Mouse (Mus musculus): ENCODE results near the gene Cbs. TPM values are rescaled to one million over a fixed set of nuclear protein-coding genes. Genes with fewer than 3 reads are reported as not detected.

The Cbs gene
- polyA plus RNA-seq, 1 experiment: not detected

GRCm38 (mm10) chr17:31606424-31606823 is 30.6 kb downstream of the Cbs start:
- H3K27ac ChIP-seq (ENCODE audit: insufficient read depth, low read depth, low read length): no peak overlapping the region
- H3K4me3 ChIP-seq (ENCODE audit: insufficient read depth, low read depth, low read length): no peak overlapping the region
- 78% methylated on average over 7 of the region's 7 CpGs for WGBS
- TF ChIP-seq CTCF (IDR thresholded peaks at IDR 0.05; ENCODE audit: insufficient read depth, low read depth, low read length): no peak
- TF ChIP-seq POLR2A (IDR thresholded peaks at IDR 0.05; ENCODE audit: insufficient read depth, low read depth, low read length): no peak
- no peaks in the 10 kb centered on the region for H3K4me1 ChIP-seq (ENCODE audit: control insufficient read depth, insufficient read depth, low read length)

GRCm38 (mm10) chr17:31598593-31598992 is 38.4 kb downstream of the Cbs start:
- Histone ChIP-seq H3K4me1 (ENCODE audit: control insufficient read depth, insufficient read depth, low read length) (no peaks in the 10 kb centered on the region), H3K27ac (ENCODE audit: insufficient read depth, low read depth, low read length) (no peak overlapping the region), H3K4me3 (ENCODE audit: insufficient read depth, low read depth, low read length) (no peak overlapping the region)
- TF ChIP-seq CTCF (IDR thresholded peaks at IDR 0.05; ENCODE audit: insufficient read depth, low read depth, low read length) (no peak), POLR2A (IDR thresholded peaks at IDR 0.05; ENCODE audit: insufficient read depth, low read depth, low read length) (no peak)
- WGBS: 86% methylated on average over 8 of the region's 8 CpGs

GRCm38 (mm10) chr17:31597957-31598356 is 39.1 kb downstream of the Cbs start:
- H3K27ac ChIP-seq (ENCODE audit: insufficient read depth, low read depth, low read length): no peak overlapping the region
- H3K4me3 ChIP-seq (ENCODE audit: insufficient read depth, low read depth, low read length): no peak overlapping the region
- TF ChIP-seq POLR2A (IDR thresholded peaks at IDR 0.05; ENCODE audit: insufficient read depth, low read depth, low read length) (no peak), CTCF (IDR thresholded peaks at IDR 0.05; ENCODE audit: insufficient read depth, low read depth, low read length) (no peak)
- H3K4me1 ChIP-seq (ENCODE audit: control insufficient read depth, insufficient read depth, low read length): no peaks in the 10 kb centered on the region
- 93% methylated on average over 9 of the region's 9 CpGs for WGBS

- 62% methylated on average over 5 of the region's 5 CpGs for WGBS
- H3K27ac ChIP-seq (ENCODE audit: insufficient read depth, low read depth, low read length): no peak overlapping the region
- no peaks in the 10 kb centered on the region for H3K4me1 ChIP-seq (ENCODE audit: control insufficient read depth, insufficient read depth, low read length)
- no peak overlapping the region for H3K4me3 ChIP-seq (ENCODE audit: insufficient read depth, low read depth, low read length)
- TF ChIP-seq CTCF (IDR thresholded peaks at IDR 0.05; ENCODE audit: insufficient read depth, low read depth, low read length) (no peak), POLR2A (IDR thresholded peaks at IDR 0.05; ENCODE audit: insufficient read depth, low read depth, low read length) (no peak)
Measured at GRCm38 (mm10) chr17:31595077-31595476, 42.0 kb downstream of the Cbs start.

- WGBS: 79% methylated on average over 7 of the region's 7 CpGs
- no peak overlapping the region for H3K4me3 ChIP-seq (ENCODE audit: insufficient read depth, low read depth, low read length)
- no peaks in the 10 kb centered on the region for H3K4me1 ChIP-seq (ENCODE audit: control insufficient read depth, insufficient read depth, low read length)
- no peak for TF ChIP-seq CTCF (IDR thresholded peaks at IDR 0.05; ENCODE audit: insufficient read depth, low read depth, low read length)
- no peak for TF ChIP-seq POLR2A (IDR thresholded peaks at IDR 0.05; ENCODE audit: insufficient read depth, low read depth, low read length)
- no peak overlapping the region for H3K27ac ChIP-seq (ENCODE audit: insufficient read depth, low read depth, low read length)
Measured at GRCm38 (mm10) chr17:31594590-31594989, 42.4 kb downstream of the Cbs start.

GRCm38 (mm10) chr17:31590846-31591245 is 46.2 kb downstream of the Cbs start:
- no peak overlapping the region for H3K4me3 ChIP-seq (ENCODE audit: insufficient read depth, low read depth, low read length)
- no peak overlapping the region for H3K27ac ChIP-seq (ENCODE audit: insufficient read depth, low read depth, low read length)
- TF ChIP-seq CTCF (IDR thresholded peaks at IDR 0.05; ENCODE audit: insufficient read depth, low read depth, low read length) (no peak), POLR2A (IDR thresholded peaks at IDR 0.05; ENCODE audit: insufficient read depth, low read depth, low read length) (no peak)
- no peaks in the 10 kb centered on the region for H3K4me1 ChIP-seq (ENCODE audit: control insufficient read depth, insufficient read depth, low read length)
- 86% methylated on average over 11 of the region's 11 CpGs for WGBS

- no peak for TF ChIP-seq CTCF (IDR thresholded peaks at IDR 0.05; ENCODE audit: insufficient read depth, low read depth, low read length)
- no peak for TF ChIP-seq POLR2A (IDR thresholded peaks at IDR 0.05; ENCODE audit: insufficient read depth, low read depth, low read length)
- H3K4me1 ChIP-seq (ENCODE audit: control insufficient read depth, insufficient read depth, low read length): no peaks in the 10 kb centered on the region
- 87% methylated on average over 4 of the region's 4 CpGs for WGBS
Measured at GRCm38 (mm10) chr17:31588726-31589125, 48.3 kb downstream of the Cbs start.

GRCm38 (mm10) chr17:31588115-31588514 is 48.9 kb downstream of the Cbs start:
- no peaks in the 10 kb centered on the region for H3K4me1 ChIP-seq (ENCODE audit: control insufficient read depth, insufficient read depth, low read length)
- no peak overlapping the region for H3K4me3 ChIP-seq (ENCODE audit: insufficient read depth, low read depth, low read length)
- no peak overlapping the region for H3K27ac ChIP-seq (ENCODE audit: insufficient read depth, low read depth, low read length)
- no peak for TF ChIP-seq CTCF (IDR thresholded peaks at IDR 0.05; ENCODE audit: insufficient read depth, low read depth, low read length)
- TF ChIP-seq POLR2A (IDR thresholded peaks at IDR 0.05; ENCODE audit: insufficient read depth, low read depth, low read length): no peak
- WGBS: 67% methylated on average over 7 of the region's 7 CpGs

More at GRCm38 (mm10) chr17:31588726-31589125, 48.3 kb downstream of the Cbs start:
- H3K27ac ChIP-seq (ENCODE audit: insufficient read depth, low read depth, low read length): no peak overlapping the region
- no peak overlapping the region for H3K4me3 ChIP-seq (ENCODE audit: insufficient read depth, low read depth, low read length)

- Histone ChIP-seq H3K4me1 (ENCODE audit: control insufficient read depth, insufficient read depth, low read length) (peaks cover 15% of the 10 kb centered on the region), H3K27ac (ENCODE audit: insufficient read depth, low read depth, low read length) (no peak overlapping the region), H3K4me3 (ENCODE audit: insufficient read depth, low read depth, low read length) (no peak overlapping the region)
- WGBS: 87% methylated on average over 6 of the region's 6 CpGs
- no peak for TF ChIP-seq POLR2A (IDR thresholded peaks at IDR 0.05; ENCODE audit: insufficient read depth, low read depth, low read length)
- TF ChIP-seq CTCF (IDR thresholded peaks at IDR 0.05; ENCODE audit: insufficient read depth, low read depth, low read length): no peak
Measured at GRCm38 (mm10) chr17:31583781-31584180, 53.3 kb downstream of the Cbs start.

GRCm38 (mm10) chr17:31583185-31583584 is 53.9 kb downstream of the Cbs start:
- Histone ChIP-seq H3K4me1 (ENCODE audit: control insufficient read depth, insufficient read depth, low read length) (peaks cover 15% of the 10 kb centered on the region), H3K4me3 (ENCODE audit: insufficient read depth, low read depth, low read length) (no peak overlapping the region), H3K27ac (ENCODE audit: insufficient read depth, low read depth, low read length) (no peak overlapping the region)
- TF ChIP-seq CTCF (IDR thresholded peaks at IDR 0.05; ENCODE audit: insufficient read depth, low read depth, low read length): no peak
- TF ChIP-seq POLR2A (IDR thresholded peaks at IDR 0.05; ENCODE audit: insufficient read depth, low read depth, low read length): no peak
- WGBS: 73% methylated on average over 3 of the region's 3 CpGs

All from olfactory bulb, adult 2 months (tissue).